Mouse (Mus musculus): Measurements from ENCODE around the gene Lrrc38. TPM values are rescaled to one million over a fixed set of nuclear protein-coding genes. Genes with fewer than 3 reads are reported as not detected.

Gene Lrrc38
- total and polyA plus RNA-seq, 2 experiments from 2014 or later: 0.23 TPM; not detected in 1

GRCm38 (mm10) chr4:143305031-143305430, 44.5 kb upstream of the Lrrc38 start:
- 85% methylated on average over 4 of the region's 4 CpGs for WGBS

GRCm38 (mm10) chr4:143305987-143306772, 43.4 kb upstream of the Lrrc38 start:
- Histone ChIP-seq H3K27ac (ENCODE audit: low read depth) (no peak overlapping the region), H3K9me3 (replicated peaks; ENCODE audit: control insufficient read depth, low read length) (no peaks in the 10 kb centered on the region), H3K36me3 (replicated peaks; ENCODE audit: control insufficient read depth, insufficient read depth, low read length) (no peaks in the 10 kb centered on the region), H3K9ac (replicated peaks; ENCODE audit: low read depth, low read length) (no peak overlapping the region), H3K4me2 (ENCODE audit: low read depth, low read length) (no peak overlapping the region), H3K4me3 (ENCODE audit: low read depth, low read length) (no peak overlapping the region), H3K27me3 (ENCODE audit: control insufficient read depth, insufficient read depth, low read length) (no peaks in the 10 kb centered on the region), H3K4me1 (ENCODE audit: control insufficient read depth, insufficient read depth) (no peaks in the 10 kb centered on the region)
- ATAC-seq (ENCODE audit: insufficient read depth, low read depth) (no peak), DNase-seq (ENCODE audit: low spot score) (no peak)
- TF ChIP-seq CTCF (IDR thresholded peaks at IDR 0.05; ENCODE audit: low read depth) (no peak), EP300 (IDR thresholded peaks at IDR 0.05; ENCODE audit: low read depth) (no peak)
- 51% methylated on average over 5 of the region's 5 CpGs for WGBS

More at GRCm38 (mm10) chr4:143305031-143305430, 44.5 kb upstream of the Lrrc38 start:
- Histone ChIP-seq H3K4me2 (ENCODE audit: low read depth, low read length) (no peak overlapping the region), H3K27ac (ENCODE audit: low read depth) (no peak overlapping the region), H3K4me3 (ENCODE audit: low read depth, low read length) (no peak overlapping the region), H3K9me3 (replicated peaks; ENCODE audit: control insufficient read depth, low read length) (no peaks in the 10 kb centered on the region), H3K36me3 (replicated peaks; ENCODE audit: control insufficient read depth, insufficient read depth, low read length) (no peaks in the 10 kb centered on the region), H3K27me3 (ENCODE audit: control insufficient read depth, insufficient read depth, low read length) (no peaks in the 10 kb centered on the region), H3K9ac (replicated peaks; ENCODE audit: low read depth, low read length) (no peak overlapping the region), H3K4me1 (ENCODE audit: control insufficient read depth, insufficient read depth) (no peaks in the 10 kb centered on the region)
- DNase-seq (ENCODE audit: low spot score) (no peak), ATAC-seq (ENCODE audit: insufficient read depth, low read depth) (no peak)
- TF ChIP-seq EP300 (IDR thresholded peaks at IDR 0.05; ENCODE audit: low read depth) (no peak), CTCF (IDR thresholded peaks at IDR 0.05; ENCODE audit: low read depth) (no peak)

GRCm38 (mm10) chr4:143311341-143311740, 38.2 kb upstream of the Lrrc38 start:
- TF ChIP-seq CTCF (IDR thresholded peaks at IDR 0.05; ENCODE audit: low read depth) (peak; percentile 22), EP300 (IDR thresholded peaks at IDR 0.05; ENCODE audit: low read depth) (no peak)
- no peaks in the 10 kb centered on the region for H3K36me3 ChIP-seq (replicated peaks; ENCODE audit: control insufficient read depth, insufficient read depth, low read length)
- H3K9ac ChIP-seq (replicated peaks; ENCODE audit: low read depth, low read length): no peak overlapping the region
- 49% methylated on average over 2 of the region's 2 CpGs for WGBS
- H3K4me3 ChIP-seq (ENCODE audit: low read depth, low read length): no peak overlapping the region
- no peaks in the 10 kb centered on the region for H3K4me1 ChIP-seq (ENCODE audit: control insufficient read depth, insufficient read depth)
- DNase-seq (ENCODE audit: low spot score) (no peak), ATAC-seq (ENCODE audit: insufficient read depth, low read depth) (no peak)
- no peaks in the 10 kb centered on the region for H3K9me3 ChIP-seq (replicated peaks; ENCODE audit: control insufficient read depth, low read length)
- no peak overlapping the region for H3K27ac ChIP-seq (ENCODE audit: low read depth)
- H3K27me3 ChIP-seq (ENCODE audit: control insufficient read depth, insufficient read depth, low read length): no peaks in the 10 kb centered on the region
- no peak overlapping the region for H3K4me2 ChIP-seq (ENCODE audit: low read depth, low read length)

- 73% methylated on average over 6 of the region's 6 CpGs for WGBS
- no peaks in the 10 kb centered on the region for H3K36me3 ChIP-seq (replicated peaks; ENCODE audit: control insufficient read depth, insufficient read depth, low read length)
- H3K27ac ChIP-seq (ENCODE audit: low read depth): no peak overlapping the region
- TF ChIP-seq EP300 (IDR thresholded peaks at IDR 0.05; ENCODE audit: low read depth): no peak
- TF ChIP-seq CTCF (IDR thresholded peaks at IDR 0.05; ENCODE audit: low read depth): no peak
- DNase-seq (ENCODE audit: low spot score): no peak
- H3K4me3 ChIP-seq (ENCODE audit: low read depth, low read length): no peak overlapping the region
- H3K27me3 ChIP-seq (ENCODE audit: control insufficient read depth, insufficient read depth, low read length): no peaks in the 10 kb centered on the region
- ATAC-seq (ENCODE audit: insufficient read depth, low read depth): no peak
- H3K4me1 ChIP-seq (ENCODE audit: control insufficient read depth, insufficient read depth): no peaks in the 10 kb centered on the region
- no peak overlapping the region for H3K9ac ChIP-seq (replicated peaks; ENCODE audit: low read depth, low read length)
- no peak overlapping the region for H3K4me2 ChIP-seq (ENCODE audit: low read depth, low read length)
- no peaks in the 10 kb centered on the region for H3K9me3 ChIP-seq (replicated peaks; ENCODE audit: control insufficient read depth, low read length)
These were observed 36.3 kb upstream of the Lrrc38 start for GRCm38 (mm10) chr4:143313299-143313698.

- Histone ChIP-seq H3K4me3 (ENCODE audit: low read depth, low read length) (0 out of 2 replicates have a peak overlapping the region, but pooled peaks have one; percentile 40), H3K4me1 (ENCODE audit: control insufficient read depth, insufficient read depth) (no peaks in the 10 kb centered on the region)
- no peak for ATAC-seq (ENCODE audit: insufficient read depth, low read depth)
These were observed 25.2 kb upstream of the Lrrc38 start for GRCm38 (mm10) chr4:143324176-143324924.

More at GRCm38 (mm10) chr4:143324176-143324924, 25.2 kb upstream of the Lrrc38 start:
- Histone ChIP-seq H3K9me3 (replicated peaks; ENCODE audit: control insufficient read depth, low read length) (no peaks in the 10 kb centered on the region), H3K4me2 (ENCODE audit: low read depth, low read length) (no peak overlapping the region; the same call in 1 of the 2 replicates), H3K27ac (ENCODE audit: low read depth) (no peak overlapping the region), H3K9ac (replicated peaks; ENCODE audit: low read depth, low read length) (no peak overlapping the region), H3K36me3 (replicated peaks; ENCODE audit: control insufficient read depth, insufficient read depth, low read length) (no peaks in the 10 kb centered on the region), H3K27me3 (ENCODE audit: control insufficient read depth, insufficient read depth, low read length) (no peaks in the 10 kb centered on the region)
- TF ChIP-seq CTCF (IDR thresholded peaks at IDR 0.05; ENCODE audit: low read depth) (no peak), EP300 (IDR thresholded peaks at IDR 0.05; ENCODE audit: low read depth) (no peak)
- DNase-seq (ENCODE audit: low spot score): no peak
- 32% methylated on average over 8 of the region's 11 CpGs for WGBS
